Mouse (Mus musculus) heart, embryonic 14.5 days (tissue): ENCODE results near the gene Rassf5. TPM values are rescaled to one million over a fixed set of nuclear protein-coding genes. Genes with fewer than 3 reads are reported as not detected.

Source experiments
- ATAC-seq: fragments of 200-750 bp; cut with Nextera tagmentation; 2 replicates; pipeline ENCODE4 v1.8.0; 2017; ENCODE audit warnings: low read depth, moderate TSS enrichment; ENCODE audit not compliant: insufficient number of reproducible peaks, insufficient read depth, low FRiP score
- H3K27ac ChIP-seq, 2 experiments: fragments of 200-500 bp in 1 of 2; fragments of 300-500 bp in 1 of 2; sonication (generic) in 1 of 2; replicated peaks in 1 of 2; 2 replicates each; pipeline ENCODE4 v1.5.1; 2012 to 2014; ENCODE audit warnings: low read depth in 2 of 2, low read length in 2 of 2, control low read depth in 1 of 2, mild to moderate bottlenecking in 1 of 2, mixed read lengths in 1 of 2; ENCODE audit not compliant: control insufficient read depth in 1 of 2, insufficient read depth in 1 of 2
- H3K27me3 ChIP-seq: fragments of 300-500 bp; sonication (generic); 2 replicates; pipeline ENCODE4 v1.6.1; 2014; ENCODE audit warnings: mild to moderate bottlenecking, low read length, control low read depth; ENCODE audit not compliant: control insufficient read depth, insufficient read depth
- H3K36me3 ChIP-seq: fragments of 300-500 bp; sonication (generic); 2 replicates; pipeline ENCODE4 v1.6.1; 2014; ENCODE audit warnings: mild to moderate bottlenecking, control low read depth, low read length, mixed read lengths; ENCODE audit not compliant: control insufficient read depth, insufficient read depth
- H3K4me1 ChIP-seq, 2 experiments: fragments of 200-500 bp in 1 of 2; fragments of 300-500 bp in 1 of 2; sonication (generic) in 1 of 2; 2 replicates each; pipeline ENCODE4 v1.6.1; 2012 to 2014; ENCODE audit warnings: low read length in 2 of 2, control low read depth in 1 of 2, mixed read lengths in 1 of 2; ENCODE audit not compliant: control insufficient read depth in 2 of 2, insufficient read depth in 2 of 2
- H3K4me2 ChIP-seq: fragments of 300-500 bp; sonication (generic); 2 replicates; pipeline ENCODE4 v1.6.1; 2014; ENCODE audit warnings: mild to moderate bottlenecking, low read length
- H3K4me3 ChIP-seq, 2 experiments: fragments of 200-500 bp in 1 of 2; fragments of 300-500 bp in 1 of 2; sonication (generic) in 1 of 2; 2 replicates each; pipeline ENCODE4 v1.5.1; 2012 to 2014; ENCODE audit warnings: low read length in 2 of 2, mild to moderate bottlenecking in 2 of 2, control low read depth in 1 of 2, low read depth in 1 of 2, moderate library complexity in 1 of 2; ENCODE audit not compliant: control insufficient read depth in 1 of 2, insufficient read depth in 1 of 2
- H3K9ac ChIP-seq: fragments of 300-500 bp; sonication (generic); 2 replicates; pipeline ENCODE4 v1.6.1; 2014; ENCODE audit warnings: mild to moderate bottlenecking, low read length
- H3K9me3 ChIP-seq: fragments of 300-500 bp; sonication (generic); 2 replicates; pipeline ENCODE4 v1.6.1; 2016; ENCODE audit warnings: low read length, control low read depth; ENCODE audit not compliant: control insufficient read depth
- WGBS: fragments of 180-500 bp; shearing (Covaris S2); extraction: QIAGEN DNeasy Blood & Tissue Kit; methylation state at CpG from one replicate; pipeline ENCODE4 v1.1.7; 2014; 5-methylcytosine and 5-hydroxymethylcytosine counted together
- polyA plus RNA-seq: library from polyadenylated mRNA; unstranded; fragments of >200 nt; fragmentation: Nextera tagmentation; extraction: Ambion mirVana; gene quantifications from 2 replicates; pipeline ENCODE4 v1.2.1, GENCODE M21; 2014

Rassf5 gene
- polyA plus RNA-seq, 1 experiment from 2014 or later: 19.3 TPM

GRCm38 (mm10) chr1:131284616-131285015 lies 39.6 kb upstream of the Rassf5 start:
- Histone ChIP-seq H3K4me2 (no peak overlapping the region), H3K9me3 (no peaks in the 10 kb centered on the region), H3K36me3 (peaks cover 38% of the 10 kb centered on the region), H3K4me3 (no peak overlapping the region), H3K9ac (no peak overlapping the region), H3K4me1 (peaks cover 7 to 13% of the 10 kb centered on the region in 2 experiments; a peak in 3 of 4 replicates), H3K27me3 (no peaks in the 10 kb centered on the region), H3K27ac (no peak overlapping the region)
- WGBS: 83% methylated on average over 4 of the region's 4 CpGs
- ATAC-seq: no peak

DNA sequence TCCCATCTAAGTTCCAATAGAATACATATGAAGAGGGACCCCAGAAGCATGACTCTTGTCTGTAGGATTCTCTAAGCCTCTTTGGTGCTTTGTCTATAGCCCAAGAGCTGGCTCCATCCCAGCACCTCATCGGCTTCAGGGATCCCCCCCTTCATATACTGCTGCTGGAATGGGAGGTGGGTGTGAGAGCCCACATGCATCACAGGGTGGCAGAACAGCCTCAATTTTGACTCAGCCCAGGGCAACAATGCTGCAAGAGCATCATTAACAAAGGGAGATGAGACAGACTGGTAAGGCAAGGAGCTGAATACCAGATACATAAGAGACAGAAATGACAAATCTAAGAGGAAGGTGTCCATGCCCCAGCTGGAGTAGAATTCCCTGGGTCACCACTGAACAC lies 39.1 kb upstream of the Rassf5 start:
- Histone ChIP-seq H3K27me3 (no peaks in the 10 kb centered on the region), H3K4me2 (no peak overlapping the region), H3K9me3 (no peaks in the 10 kb centered on the region), H3K4me1 (peaks cover 8 to 17% of the 10 kb centered on the region in 2 experiments; a peak in 3 of 4 replicates), H3K36me3 (peaks cover 33% of the 10 kb centered on the region), H3K4me3 (no peak overlapping the region), H3K9ac (no peak overlapping the region), H3K27ac (no peak overlapping the region)
- 85% methylated on average over 1 of the region's 1 CpGs for WGBS
- no peak for ATAC-seq

- H3K4me2 ChIP-seq: no peak overlapping the region
- no peak for ATAC-seq
These were observed 36.7 kb upstream of the Rassf5 start for GRCm38 (mm10) chr1:131281731-131282130.

GRCm38 (mm10) chr1:131280280-131280679 lies 35.2 kb upstream of the Rassf5 start:
- peaks cover 4% of the 10 kb centered on the region; the same call in 1 of the 2 replicates for H3K36me3 ChIP-seq
- peaks cover 15 to 22% of the 10 kb centered on the region in 2 experiments for H3K4me1 ChIP-seq
- H3K4me3 ChIP-seq: no peak overlapping the region
- 32% methylated on average over 3 of the region's 3 CpGs for WGBS
- H3K27ac ChIP-seq: no peak overlapping the region
- no peaks in the 10 kb centered on the region for H3K9me3 ChIP-seq
- H3K9ac ChIP-seq: no peak overlapping the region
- no peak for ATAC-seq
- H3K4me2 ChIP-seq: no peak overlapping the region
- H3K27me3 ChIP-seq: no peaks in the 10 kb centered on the region

More at GRCm38 (mm10) chr1:131281731-131282130, 36.7 kb upstream of the Rassf5 start:
- 62% methylated on average over 4 of the region's 4 CpGs for WGBS
- H3K9me3 ChIP-seq: no peaks in the 10 kb centered on the region
- H3K4me3 ChIP-seq: no peak overlapping the region
- H3K4me1 ChIP-seq: peaks cover 15 to 22% of the 10 kb centered on the region in 2 experiments
- no peak overlapping the region for H3K27ac ChIP-seq
- H3K27me3 ChIP-seq: no peaks in the 10 kb centered on the region
- no peak overlapping the region for H3K9ac ChIP-seq
- peaks cover 15% of the 10 kb centered on the region for H3K36me3 ChIP-seq

GRCm38 (mm10) chr1:131279456-131279776 lies 34.4 kb upstream of the Rassf5 start, which contains the start of gene Ikbke:
Gene Ikbke (minus strand): TSS chr1:131279606.
- H3K27ac ChIP-seq: peak within 1 kb of the TSS; percentile 12 to 35; a peak in 2 of 4 replicates
- H3K4me3 ChIP-seq: peak within 1 kb of the TSS; percentile 38 to 48
- H3K36me3 ChIP-seq: no peaks in the 10 kb centered on the region
- H3K4me1 ChIP-seq: peaks cover 15 to 22% of the 10 kb centered on the region in 2 experiments
- H3K4me2 ChIP-seq: peak within 1 kb of the TSS; percentile 60
- H3K9ac ChIP-seq: peak within 1 kb of the TSS; percentile 52
- ATAC-seq: no peak
- no peaks in the 10 kb centered on the region for H3K27me3 ChIP-seq
- H3K9me3 ChIP-seq: no peaks in the 10 kb centered on the region
- 15% methylated on average over 4 of the region's 4 CpGs for WGBS

GRCm38 (mm10) chr1:131278606-131279455 lies 33.8 kb upstream of the Rassf5 start:
- peak overlapping the region; percentile 60 for H3K4me2 ChIP-seq
- no peaks in the 10 kb centered on the region for H3K36me3 ChIP-seq
- ATAC-seq: no peak
- peak overlapping the region; percentile 12 to 35; a peak in 2 of 4 replicates for H3K27ac ChIP-seq
- WGBS: 35% methylated on average over 8 of the region's 8 CpGs
- H3K9ac ChIP-seq: peak overlapping the region; percentile 52
- H3K4me3 ChIP-seq: peak overlapping the region; percentile 38 to 48
- no peaks in the 10 kb centered on the region for H3K27me3 ChIP-seq
- H3K9me3 ChIP-seq: no peaks in the 10 kb centered on the region
- H3K4me1 ChIP-seq: peaks cover 15 to 22% of the 10 kb centered on the region in 2 experiments

GRCm38 (mm10) chr1:131276831-131277230 lies 31.8 kb upstream of the Rassf5 start:
- Histone ChIP-seq H3K4me1 (peaks cover 13 to 22% of the 10 kb centered on the region in 2 experiments), H3K9ac (no peak overlapping the region), H3K36me3 (no peaks in the 10 kb centered on the region), H3K27me3 (0 out of 2 replicates have a peak, but pooled peaks cover under 1% of the 10 kb centered on the region), H3K4me3 (no peak overlapping the region), H3K4me2 (no peak overlapping the region), H3K9me3 (no peaks in the 10 kb centered on the region), H3K27ac (no peak overlapping the region)
- no peak for ATAC-seq
